Mouse (Mus musculus): ENCODE data around the gene Itgad.

GRCm38 (mm10) chr7:128248081-128249042 is 94.2 kb downstream of the Itgad start:
- no peak for TF ChIP-seq POLR2A (IDR thresholded peaks at IDR 0.05; ENCODE audit: borderline replicate concordance, extremely low read depth, insufficient read depth, insufficient read length, poor library complexity, severe bottlenecking)
- TF ChIP-seq CTCF (IDR thresholded peaks at IDR 0.05; ENCODE audit: borderline replicate concordance, extremely low read depth, insufficient read depth, insufficient read length) = no peak

Data from brain, embryonic 14.5 days (tissue).